Mouse (Mus musculus): ENCODE data around the gene Fam120c.
"Not testable (repeated sequence)": the region's sequence is repeated elsewhere in the genome, so short reads cannot be mapped to it uniquely, and the experiment has no call there.

Fam120c gene

DNA sequence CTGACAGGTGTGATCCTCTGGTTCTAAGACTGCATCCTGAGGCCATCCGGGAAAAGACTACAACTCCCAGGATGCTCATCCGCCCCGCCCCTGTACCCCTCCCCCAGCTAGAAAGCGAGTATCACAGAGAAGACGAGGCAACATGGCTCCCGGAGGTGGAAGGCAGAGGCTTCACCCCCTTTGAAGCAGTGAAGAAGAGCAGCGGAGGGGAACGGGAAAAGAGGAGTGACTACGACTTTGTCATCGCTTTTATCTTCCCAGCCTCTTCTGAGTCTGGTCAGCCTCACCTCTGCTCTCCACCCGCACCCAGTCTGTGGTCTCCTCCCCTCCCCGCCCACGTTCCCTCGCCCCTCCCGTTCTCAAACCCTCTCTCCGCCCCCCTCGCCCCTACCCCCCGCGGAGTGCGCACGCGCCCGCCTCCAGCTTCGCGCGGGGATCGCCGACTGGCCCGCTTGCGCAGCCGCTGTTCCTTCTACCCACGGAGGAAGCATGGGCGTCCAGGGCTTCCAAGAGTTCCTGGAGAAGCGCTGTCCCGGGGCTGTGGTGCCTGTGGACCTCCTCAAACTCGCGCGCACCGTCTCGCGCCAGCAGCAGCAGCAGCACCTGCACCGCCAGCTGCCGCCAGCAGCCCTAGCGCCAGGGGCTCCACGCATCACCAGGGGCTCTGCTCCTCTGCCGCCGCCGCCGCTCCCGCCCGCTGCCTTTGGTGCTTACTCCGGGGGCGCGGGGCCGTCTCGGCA, at the start of gene Fam120c:
TSS of gene Fam120c (plus strand) at position 415 of the 740 bp plus-strand sequence.
- DNase-seq (ENCODE audit: low spot score) = peak; percentile 83

- DNase-seq (ENCODE audit: low spot score) = no peak
Observed at GRCm38 (mm10) chrX:151298329-151298728, 45.6 kb upstream of the Fam120c start.

DNA sequence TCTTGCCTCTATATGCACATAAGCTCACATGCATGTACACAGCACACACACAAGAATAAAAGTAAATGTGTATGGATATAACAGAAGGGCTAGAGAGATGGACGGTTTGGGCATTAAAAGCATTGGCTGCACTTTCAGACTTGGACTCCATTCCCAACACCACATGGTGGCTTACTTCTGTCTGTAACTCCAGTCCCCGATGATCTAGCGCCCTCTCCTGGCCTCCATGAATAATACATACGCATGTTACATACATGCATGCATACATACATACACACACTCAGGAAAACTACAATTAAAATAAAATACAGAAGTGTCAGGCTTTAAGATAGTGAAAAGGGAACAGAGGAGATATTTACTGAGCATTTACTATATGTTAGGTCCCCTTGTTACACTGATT, 30.2 kb upstream of the Fam120c start:
- DNase-seq (ENCODE audit: low spot score) = no peak

DNA sequence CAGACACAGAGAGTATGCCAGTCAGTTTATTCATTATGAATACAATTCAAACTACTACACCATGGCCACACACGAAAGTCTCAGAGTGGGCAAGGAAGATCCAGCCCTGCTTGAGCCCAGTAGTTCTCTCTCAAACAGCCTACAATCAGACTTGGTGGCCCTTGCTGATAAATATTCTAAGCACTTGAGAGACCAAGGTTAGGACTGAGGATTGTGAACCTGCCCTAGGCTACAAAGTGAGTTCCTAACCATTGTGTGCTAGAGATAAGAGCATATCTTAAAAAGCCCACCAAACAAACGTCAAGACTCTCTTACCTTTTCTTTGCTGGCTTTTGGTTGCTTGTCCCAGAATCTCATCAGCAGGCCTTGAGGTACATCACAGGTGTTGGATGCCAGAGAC, 10.4 kb upstream of the Fam120c start:
- DNase-seq (ENCODE audit: low spot score) = no peak

- DNase-seq (ENCODE audit: low spot score) = no peak
Observed at GRCm38 (mm10) chrX:151337804-151338203, 6.2 kb upstream of the Fam120c start.

GRCm38 (mm10) chrX:151344501-151344984, 568 bp downstream of the Fam120c start:
- peak; percentile 35 for DNase-seq (ENCODE audit: low spot score)

- no peak for DNase-seq (ENCODE audit: low spot score)
Observed at GRCm38 (mm10) chrX:151345333-151346125, 1.6 kb downstream of the Fam120c start.

GRCm38 (mm10) chrX:151347278-151347677, 3.3 kb downstream of the Fam120c start:
- no peak for DNase-seq (ENCODE audit: low spot score)

DNA sequence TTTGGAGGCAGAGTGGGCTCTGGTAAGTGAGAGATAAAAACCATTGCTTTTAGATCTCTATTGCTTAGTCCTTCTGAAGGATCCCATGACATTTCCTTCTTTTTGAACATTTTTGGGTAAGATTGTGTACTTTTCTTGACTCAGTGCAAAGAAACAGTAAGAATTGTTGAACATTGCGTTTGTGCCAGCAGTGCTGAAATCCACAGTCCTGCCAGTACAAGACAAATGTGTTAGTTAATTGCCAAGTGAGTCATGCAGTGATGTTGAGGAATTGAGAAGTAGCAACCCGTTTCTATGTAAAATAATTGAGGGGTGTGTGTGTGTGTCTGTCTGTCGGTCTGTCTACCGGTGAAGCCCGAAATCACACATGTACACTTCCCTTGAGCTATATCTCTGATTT, 5.3 kb downstream of the Fam120c start:
- no peak for DNase-seq (ENCODE audit: low spot score)

DNA sequence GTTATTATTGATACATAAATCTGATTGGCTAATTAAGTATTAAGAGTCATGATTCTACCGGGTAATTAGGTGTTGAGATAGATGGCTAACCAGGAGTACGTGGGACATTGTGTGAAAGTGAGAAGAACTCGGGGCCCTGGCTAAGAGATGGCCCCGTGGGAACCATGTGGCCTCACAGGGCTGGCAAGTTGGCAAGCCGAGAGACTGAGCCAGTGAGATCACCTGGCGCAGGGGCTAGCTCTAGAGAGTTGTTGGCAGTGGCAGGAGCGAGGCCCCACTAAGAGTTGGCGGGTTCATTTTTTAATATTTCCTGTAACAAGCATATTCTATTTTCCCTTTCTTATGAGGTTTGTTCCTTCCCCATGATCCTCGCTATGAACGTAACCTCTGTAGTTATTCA, 74.8 kb downstream of the Fam120c start:
- DNase-seq (ENCODE audit: low spot score) = no peak

- no peak for DNase-seq (ENCODE audit: low spot score)
Observed at GRCm38 (mm10) chrX:151420791-151421190, 76.8 kb downstream of the Fam120c start.

DNA sequence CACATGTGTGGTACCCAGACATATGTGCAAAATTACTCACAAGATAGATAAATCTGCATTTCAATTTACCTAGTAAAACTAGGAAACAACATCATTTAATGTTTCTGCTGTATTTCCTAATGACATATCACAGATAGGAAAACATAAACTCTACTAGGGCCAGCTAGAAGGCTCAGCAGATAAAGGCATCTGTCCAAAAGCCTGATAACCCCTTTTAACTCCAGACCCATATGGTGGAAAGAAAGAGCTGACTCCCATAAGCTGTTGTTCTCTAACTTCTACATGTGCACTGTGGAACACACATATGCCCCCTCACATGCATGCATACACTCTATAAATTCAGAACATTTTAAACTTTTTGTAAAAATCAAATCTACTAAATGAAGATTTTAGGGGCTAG, 99.7 kb downstream of the Fam120c start:
- no peak for DNase-seq (ENCODE audit: low spot score)

- DNase-seq (ENCODE audit: low spot score) = no peak
Observed at GRCm38 (mm10) chrX:151444189-151444588, 100.2 kb downstream of the Fam120c start.

GRCm38 (mm10) chrX:151488128-151488527, 144.2 kb downstream of the Fam120c start:
- DNase-seq (ENCODE audit: low spot score) = no peak

DNA sequence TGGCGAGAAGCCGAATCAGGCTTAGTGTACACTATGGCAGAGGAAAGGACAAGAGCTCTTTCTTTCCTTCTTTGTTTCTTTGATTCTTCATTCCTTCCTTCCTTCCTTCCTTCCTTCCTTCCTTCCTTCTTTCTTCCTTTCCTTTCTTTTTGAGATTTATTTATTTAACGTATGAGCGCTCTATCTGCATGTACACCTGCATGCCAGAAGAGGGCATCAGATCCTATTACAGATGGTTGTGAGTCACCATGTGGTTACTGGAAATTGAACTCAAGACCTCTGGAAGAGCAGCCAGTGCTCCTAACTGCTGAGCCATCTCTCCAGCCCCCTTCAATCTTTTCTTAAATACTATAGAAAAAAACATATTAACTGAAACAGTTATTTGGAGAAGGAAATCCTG, 149.3 kb downstream of the Fam120c start:
- not testable (repeated sequence) for DNase-seq (ENCODE audit: low spot score)

- no peak for DNase-seq (ENCODE audit: low spot score)
Observed at GRCm38 (mm10) chrX:151496596-151496995, 152.6 kb downstream of the Fam120c start.

GRCm38 (mm10) chrX:151508536-151508935, 164.6 kb downstream of the Fam120c start:
- DNase-seq (ENCODE audit: low spot score) = no peak

GRCm38 (mm10) chrX:151509906-151510305, 165.9 kb downstream of the Fam120c start:
- no peak for DNase-seq (ENCODE audit: low spot score)

GRCm38 (mm10) chrX:151513066-151513465, 169.1 kb downstream of the Fam120c start:
- no peak for DNase-seq (ENCODE audit: low spot score)

GRCm38 (mm10) chrX:151513694-151514093, 169.7 kb downstream of the Fam120c start:
- no peak for DNase-seq (ENCODE audit: low spot score)

- DNase-seq (ENCODE audit: low spot score) = no peak
Observed at GRCm38 (mm10) chrX:151518181-151518580, 174.2 kb downstream of the Fam120c start.

DNA sequence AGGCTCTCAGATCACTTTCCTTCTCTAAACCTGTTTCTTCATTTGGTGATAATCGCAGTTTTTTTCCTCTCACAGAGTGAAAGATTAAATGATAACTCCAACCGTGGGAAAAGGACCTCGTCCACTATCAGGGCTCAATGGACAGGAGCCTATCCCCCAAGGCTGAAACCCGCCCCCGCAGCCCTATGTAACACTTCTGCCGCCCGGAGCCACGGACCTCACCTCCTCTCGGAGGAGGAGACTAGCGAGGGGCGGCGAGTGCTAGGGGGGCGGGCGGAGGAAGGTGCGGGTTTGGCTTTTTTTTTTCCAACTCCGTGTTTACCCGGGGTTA, 176.1 kb downstream of the Fam120c start:
- DNase-seq (ENCODE audit: low spot score) = no peak

All from layer of hippocampus, adult 11-12 months (tissue).